Mouse (Mus musculus) cerebellum, adult (tissue): ENCODE measurements around the gene Rhob.
A peak's percentile ranks its signal among the peaks of the same experiment; 100 is the strongest.

Source experiments
- ATAC-seq: cut with Nextera tagmentation; 2 replicates; pipeline ENCODE4 v1.9.2; 2017; ENCODE audit warnings: mild to moderate bottlenecking, moderate library complexity, mixed read lengths; ENCODE audit not compliant: insufficient number of reproducible peaks, low FRiP score, low TSS enrichment

Gene Rhob

DNA sequence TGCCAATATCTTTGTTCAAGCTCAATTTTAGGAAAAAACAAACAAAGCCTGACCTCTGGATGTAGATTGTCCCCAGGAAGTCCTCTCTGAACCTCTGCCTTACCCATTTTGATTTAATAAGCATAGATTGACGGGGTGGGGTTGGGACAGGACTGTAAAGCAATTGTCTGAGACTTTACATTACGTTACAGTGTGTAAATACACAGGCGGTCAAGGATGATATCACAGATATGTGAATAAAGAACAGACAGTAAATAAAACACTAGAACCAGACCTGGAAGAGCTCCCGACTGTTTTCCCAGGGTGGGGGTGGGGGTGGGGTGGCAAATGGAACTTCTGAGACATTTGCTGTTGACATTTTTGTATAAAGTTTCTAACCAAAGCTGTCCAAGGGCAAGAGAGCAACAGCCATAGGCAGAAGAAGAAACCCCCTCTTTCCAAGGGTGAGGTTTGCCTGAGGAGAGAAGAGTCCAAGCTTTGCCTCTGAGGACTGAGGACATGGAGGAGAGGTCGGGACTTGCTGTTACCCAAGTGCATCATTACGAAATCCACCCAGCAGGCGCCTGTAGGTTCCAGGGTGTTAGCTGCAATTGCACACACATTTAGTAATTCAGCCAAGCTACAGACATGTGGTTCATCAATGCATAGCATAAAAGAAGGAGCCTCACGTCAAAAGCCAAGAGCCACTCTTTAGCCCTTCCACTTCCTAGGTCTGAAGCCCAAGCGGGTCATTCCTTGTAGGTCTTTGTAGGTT lies 7.3 kb upstream of the Rhob start:
- no peak for ATAC-seq

- no peak for ATAC-seq
Observed at GRCm38 (mm10) chr12:8504131-8504530, 4.3 kb upstream of the Rhob start.

DNA sequence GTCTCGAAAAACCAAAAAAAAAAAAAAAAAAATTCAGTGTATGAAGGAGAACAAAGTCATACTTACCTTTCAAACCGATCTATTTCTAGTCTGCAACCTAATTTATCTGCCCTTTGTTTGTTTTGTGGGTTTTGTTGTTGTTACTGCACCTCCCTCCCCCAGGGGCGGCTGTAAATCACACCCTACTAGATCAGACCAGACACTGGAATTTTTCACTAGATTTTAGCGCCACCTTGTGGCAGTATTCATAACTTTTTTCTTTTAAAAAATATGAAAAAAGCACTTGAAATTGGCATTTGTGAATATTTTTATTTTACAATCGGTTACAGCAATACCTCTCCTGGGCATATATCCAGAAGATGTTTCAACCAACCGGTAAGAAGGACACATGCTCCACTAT lies 2.7 kb upstream of the Rhob start:
- no peak for ATAC-seq

GRCm38 (mm10) chr12:8501571-8502305 lies 1.9 kb upstream of the Rhob start:
- ATAC-seq: no peak

DNA sequence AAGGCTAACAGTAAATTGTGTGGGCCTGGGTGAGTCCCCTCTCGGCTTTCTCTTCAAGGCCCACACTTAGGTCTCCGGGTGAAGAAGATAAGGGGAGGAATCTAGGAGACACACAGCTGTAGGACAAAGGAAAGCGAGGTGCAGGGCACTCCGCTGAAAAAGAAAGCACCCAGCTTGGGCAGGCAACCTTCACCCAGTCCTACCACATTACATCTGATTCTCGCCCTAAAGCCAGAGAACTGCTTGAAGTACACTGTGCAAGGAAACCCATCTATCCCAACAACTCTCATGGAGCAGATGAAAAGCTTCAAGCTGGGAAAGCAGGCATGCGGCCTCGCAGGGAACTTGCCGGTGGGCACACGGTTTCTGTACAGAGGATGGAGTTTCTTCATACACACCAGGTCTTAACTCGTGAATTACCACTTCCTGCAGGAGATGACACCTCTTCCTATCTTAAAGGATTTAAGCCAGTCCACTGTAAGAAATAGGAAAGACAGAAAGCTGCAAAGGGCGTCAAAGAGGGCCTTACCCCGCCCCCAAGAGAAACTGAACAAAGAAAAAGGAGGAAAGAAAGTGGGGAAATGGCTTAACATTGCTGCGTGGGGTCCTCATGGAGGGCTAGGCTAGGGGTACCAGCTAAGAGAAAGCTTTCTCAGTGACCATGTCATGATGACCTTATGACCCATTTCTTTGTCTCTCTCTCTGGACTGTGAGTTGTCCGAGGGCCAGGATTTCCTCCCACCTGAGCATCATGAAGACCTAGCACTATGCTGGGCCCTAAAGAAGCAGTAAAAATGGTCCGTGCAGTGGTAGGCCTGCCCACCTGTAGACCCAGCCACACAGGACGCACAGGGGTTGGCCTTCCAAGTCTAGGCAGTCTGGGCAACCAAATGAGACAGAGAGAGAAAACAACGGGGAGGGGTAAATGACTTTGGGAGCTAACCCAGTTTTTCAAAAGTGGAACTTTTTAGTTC lies 1.1 kb upstream of the Rhob start:
- no peak for ATAC-seq

DNA sequence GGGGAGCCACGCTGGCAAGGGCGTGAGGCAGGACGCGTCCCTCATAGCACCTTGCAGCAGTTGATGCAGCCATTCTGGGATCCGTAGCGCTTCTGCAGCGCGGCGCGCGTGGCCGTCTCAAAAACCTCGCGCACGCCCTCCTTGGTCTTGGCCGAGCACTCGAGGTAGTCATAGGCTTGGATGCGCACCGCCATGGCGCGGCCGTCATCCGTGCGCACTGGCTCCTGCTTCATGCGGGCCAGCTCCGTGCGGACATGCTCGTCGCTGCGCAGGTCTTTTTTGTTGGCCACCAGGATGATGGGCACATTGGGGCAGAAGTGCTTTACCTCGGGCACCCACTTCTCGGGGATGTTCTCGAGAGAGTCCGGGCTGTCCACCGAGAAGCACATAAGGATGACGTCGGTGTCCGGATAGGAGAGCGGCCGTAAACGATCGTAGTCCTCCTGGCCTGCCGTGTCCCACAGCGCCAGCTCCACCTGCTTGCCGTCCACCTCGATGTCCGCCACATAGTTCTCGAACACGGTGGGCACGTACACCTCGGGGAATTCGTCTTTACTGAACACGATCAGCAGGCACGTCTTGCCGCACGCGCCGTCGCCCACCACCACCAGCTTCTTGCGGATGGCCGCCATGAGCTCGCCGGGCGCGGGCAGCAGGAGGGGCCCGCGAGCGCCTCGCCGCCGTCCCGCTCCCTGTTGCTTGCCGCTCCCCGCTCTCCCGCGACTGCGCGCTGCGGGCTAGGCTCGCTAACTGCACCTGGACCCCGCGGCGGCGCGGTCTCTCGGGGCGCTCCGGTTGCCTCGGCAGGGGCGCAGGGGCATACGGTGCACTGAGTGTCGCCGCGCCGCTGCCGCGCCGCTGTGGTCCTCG lies 573 bp downstream of the Rhob start:
- peak; percentile 54 for ATAC-seq

- ATAC-seq: no peak
Observed at GRCm38 (mm10) chr12:8498591-8499000, 1.2 kb downstream of the Rhob start.

DNA sequence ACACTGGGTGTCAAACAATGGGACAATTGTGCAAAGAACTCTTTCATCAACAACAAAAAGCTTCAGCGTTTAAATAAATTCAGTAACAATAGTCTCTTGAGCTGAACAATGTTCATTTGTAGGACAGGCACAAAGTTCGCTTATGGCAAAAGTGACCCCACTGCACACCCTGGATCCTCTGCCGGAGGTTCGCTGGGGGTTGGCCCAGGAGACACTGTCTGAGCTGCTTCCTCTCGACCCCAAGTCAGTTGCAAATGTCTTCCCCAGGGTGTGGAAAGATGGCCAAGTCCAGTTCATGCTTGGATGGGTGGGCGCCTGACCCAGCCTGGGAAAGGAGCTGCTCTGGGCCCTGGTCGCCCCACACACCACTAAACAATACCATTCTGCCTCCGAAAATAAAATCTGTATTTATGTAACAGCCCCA lies 1.6 kb downstream of the Rhob start:
- ATAC-seq: no peak

DNA sequence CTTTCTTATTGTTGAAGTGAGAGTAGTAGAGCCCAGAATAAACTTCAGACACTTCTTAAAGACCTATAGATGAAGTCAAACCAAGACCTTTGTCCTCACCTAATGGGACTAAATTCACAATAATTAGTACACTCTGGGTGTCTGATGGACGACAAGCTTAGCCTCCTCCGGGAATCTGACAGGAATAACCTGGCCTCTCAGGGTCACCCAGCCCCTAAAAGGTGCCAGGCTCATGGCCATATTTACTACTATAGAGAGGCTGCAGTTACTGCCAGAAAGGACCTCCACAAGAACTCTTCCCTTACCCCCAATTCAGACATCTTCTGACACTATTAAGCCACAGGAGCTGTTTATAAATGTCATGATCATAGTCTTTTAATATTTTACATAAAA lies 2.5 kb downstream of the Rhob start:
- no peak for ATAC-seq

DNA sequence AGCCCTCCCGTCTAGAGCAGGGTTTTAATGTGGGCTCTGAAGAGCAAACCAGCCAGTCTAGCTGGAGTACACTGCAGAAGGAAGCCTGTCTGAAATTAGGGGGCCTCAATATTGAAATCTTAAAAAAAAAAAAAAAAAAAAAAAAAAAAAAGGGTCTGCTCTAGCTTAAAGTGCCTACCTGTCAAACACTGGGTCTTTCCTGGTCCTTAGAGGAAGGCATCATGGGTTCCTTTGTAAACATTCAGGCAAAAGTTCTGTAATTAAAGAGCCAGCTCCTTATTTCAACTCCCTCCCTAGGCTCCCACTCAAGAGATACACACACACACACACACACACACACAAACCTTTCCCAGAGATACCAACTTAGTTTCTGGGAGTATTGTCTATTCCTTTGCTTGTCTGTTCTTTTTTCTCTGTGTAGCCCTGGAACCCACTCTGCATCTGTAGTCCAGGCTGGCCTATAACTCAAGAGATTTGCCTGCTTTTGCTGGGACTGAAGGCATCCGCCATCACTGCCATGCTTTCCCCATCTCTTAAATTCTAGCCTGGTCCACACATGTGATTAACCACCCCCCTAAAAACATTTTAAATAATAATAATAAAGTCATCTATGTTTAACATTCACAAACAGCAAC lies 3.0 kb downstream of the Rhob start:
- no peak for ATAC-seq

DNA sequence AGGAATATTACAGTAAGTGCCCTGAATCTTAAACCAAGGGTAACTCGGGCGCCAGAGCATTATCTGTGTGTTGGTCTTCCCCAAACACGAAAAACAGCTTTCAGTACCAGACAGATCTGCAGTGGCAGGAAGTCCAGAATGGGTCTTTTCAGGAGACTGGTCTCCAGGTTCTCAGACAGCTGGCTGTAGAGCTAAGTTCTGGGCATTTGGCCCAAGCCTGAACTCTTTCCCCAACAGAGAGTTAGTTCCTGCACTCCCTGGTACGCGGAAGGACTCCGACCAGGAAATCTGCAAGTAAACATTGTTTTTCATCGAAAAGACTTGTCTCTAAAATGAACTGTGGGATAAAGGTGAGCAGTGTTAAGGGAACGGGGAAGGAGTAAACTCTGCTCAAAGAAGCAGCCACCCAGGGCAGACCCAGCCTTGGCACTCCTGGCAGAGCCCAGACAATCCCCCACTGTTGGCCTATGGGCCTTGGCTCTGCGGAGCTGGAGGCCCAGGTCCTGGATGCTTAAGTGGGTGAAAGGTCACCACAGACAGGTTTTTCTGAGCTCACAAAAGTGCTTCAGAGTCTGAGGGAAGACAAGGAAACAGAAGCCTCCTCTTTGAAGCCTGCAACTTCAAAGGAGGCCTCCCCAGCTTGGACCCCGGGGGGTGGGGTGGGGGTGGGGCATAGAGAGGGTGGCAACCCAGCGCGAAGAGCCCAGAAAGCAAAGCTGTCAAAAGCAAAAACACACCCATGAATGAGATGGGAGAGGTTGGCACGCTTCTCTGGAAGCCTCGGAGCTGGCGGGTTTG lies 3.7 kb downstream of the Rhob start:
- ATAC-seq: no peak

- ATAC-seq: no peak
Observed at GRCm38 (mm10) chr12:8494675-8495074, 5.1 kb downstream of the Rhob start.

- ATAC-seq: no peak
Observed at GRCm38 (mm10) chr12:8493386-8493785, 6.4 kb downstream of the Rhob start.

DNA sequence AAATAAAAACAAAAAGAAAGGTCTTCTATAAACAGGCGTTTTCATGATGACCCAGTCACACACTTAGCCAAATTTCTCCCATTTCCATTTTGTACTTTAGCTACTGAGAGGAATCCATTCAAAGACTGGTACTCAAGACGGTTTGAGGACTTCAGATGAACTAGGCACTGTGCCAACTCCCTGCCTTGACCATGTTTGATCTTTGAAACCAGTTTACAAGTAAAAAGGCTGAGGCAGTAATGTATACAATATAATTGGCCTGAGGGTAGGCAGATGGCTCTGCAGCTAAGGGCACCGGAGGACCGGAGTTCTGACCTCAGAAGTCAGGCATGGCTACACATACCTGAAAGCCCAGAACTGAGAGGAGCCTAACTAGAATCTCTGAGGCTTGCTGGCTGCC lies 10.7 kb downstream of the Rhob start:
- no peak for ATAC-seq

- ATAC-seq: no peak
Observed at GRCm38 (mm10) chr12:8488652-8488980, 11.2 kb downstream of the Rhob start.

DNA sequence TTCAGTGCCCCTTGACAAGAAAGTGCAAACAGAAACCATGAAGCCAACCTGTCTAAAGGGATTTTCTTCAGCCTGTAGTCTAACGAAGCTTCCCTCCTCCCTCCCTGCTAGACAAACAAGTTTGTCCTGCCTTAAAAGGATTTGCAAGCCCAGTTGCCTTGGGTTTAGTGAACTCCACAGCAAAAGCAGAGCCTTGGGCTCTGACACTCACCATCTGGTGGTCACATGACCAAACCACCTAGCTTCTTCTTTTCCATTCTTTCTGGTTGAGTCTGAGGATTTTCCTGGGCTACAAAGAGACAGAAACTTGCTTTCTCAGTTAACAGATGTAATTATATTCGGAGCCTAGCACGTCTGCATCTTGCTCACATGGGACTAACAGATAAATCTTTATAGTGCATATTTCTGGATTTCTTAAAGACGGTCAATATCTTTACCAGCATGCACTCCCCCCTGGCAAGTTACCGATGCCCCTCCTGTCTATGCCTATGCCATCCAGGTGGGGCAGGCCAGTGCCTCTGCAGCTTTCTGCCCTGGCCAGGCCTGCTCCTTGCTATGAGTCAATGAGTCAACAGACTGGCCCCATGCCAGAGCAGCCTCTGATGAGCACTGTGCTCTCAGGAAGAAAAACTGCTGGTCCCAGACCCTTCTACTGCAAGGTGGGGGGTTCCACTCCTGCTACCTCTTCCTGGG lies 11.7 kb downstream of the Rhob start:
- ATAC-seq: no peak

DNA sequence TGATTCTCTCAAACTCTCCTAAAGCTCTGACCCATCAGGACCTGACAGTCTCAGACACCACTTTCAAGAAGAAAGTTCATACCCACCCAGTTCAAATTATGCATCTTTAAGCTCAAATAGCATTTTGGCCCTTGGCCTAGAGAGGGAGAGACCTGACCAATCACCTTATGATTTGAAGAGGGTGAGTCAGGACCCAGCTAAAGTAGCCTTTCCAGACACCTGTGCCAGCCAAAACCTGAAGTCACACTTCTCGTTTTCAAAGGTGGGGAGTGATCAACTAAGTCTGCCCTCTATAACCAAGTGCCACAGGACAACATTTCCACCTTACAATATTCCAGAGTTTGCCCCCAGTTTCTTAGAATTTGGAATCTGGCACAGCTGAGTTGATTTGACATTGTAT lies 12.5 kb downstream of the Rhob start:
- ATAC-seq: no peak

- no peak for ATAC-seq
Observed at GRCm38 (mm10) chr12:8485247-8485646, 14.6 kb downstream of the Rhob start.
